Mouse (Mus musculus): ENCODE results near the gene Sfpq. TPM values are rescaled to one million over a fixed set of nuclear protein-coding genes. Genes with fewer than 3 reads are reported as not detected.

Gene Sfpq
- total RNA-seq, 2 experiments from 2014 or later: 240 to 256 TPM

Other genes starting within 250 kb of the Sfpq start
- gene Zmym4, start 53.2 kb upstream of the Sfpq start, total RNA-seq (2021): 10 to 100 TPM; 59.3 to 60.3 TPM
- gene Zmym1, start 39.8 kb downstream of the Sfpq start, total RNA-seq (2021): 10 to 100 TPM; 14.6 to 20.1 TPM
- 10 to 100 TPM; 33.5 to 37.6 TPM for gene Zmym6, start 56.1 kb downstream of the Sfpq start, total RNA-seq (2021)
- gene Tmem35b, start 102.4 kb downstream of the Sfpq start, total RNA-seq (2021): 1 to 10 TPM; 3.3 TPM
- 100 to 1,000 TPM; 368 to 379 TPM for gene Dlgap3, start 147.9 kb downstream of the Sfpq start, total RNA-seq (2021)
- 10 to 100 TPM; 56.0 to 59.9 TPM for gene Smim12, start 222.5 kb downstream of the Sfpq start, total RNA-seq (2021)

Measured in left cerebral cortex, adult 18-20 months (tissue).